Mouse (Mus musculus) liver, adult 2 months (tissue): ENCODE data around the gene Ccdc88c. TPM values are rescaled to one million over a fixed set of nuclear protein-coding genes. Genes with fewer than 3 reads are reported as not detected.

Experiments used
- DNase-seq: peaks from one replicate; pipeline ENCODE4 v3.0.0-alpha.2; 2011; ENCODE audit warnings: low read depth, low spot score; ENCODE audit errors: extremely low read depth
- H3K27ac ChIP-seq: fragments of 200-500 bp; replicated peaks from 2 replicates; pipeline ENCODE4 v1.5.1; 2012; ENCODE audit warnings: low read depth, mild to moderate bottlenecking, control low read depth, inconsistent platforms, low read length; ENCODE audit not compliant: insufficient read depth
- H3K27me3 ChIP-seq: fragments of 200-500 bp; 2 replicates; pipeline ENCODE4 v1.6.1; 2012; ENCODE audit warnings: mild to moderate bottlenecking, moderate library complexity, low read length, inconsistent platforms; ENCODE audit not compliant: control insufficient read depth, insufficient read depth
- H3K36me3 ChIP-seq: fragments of 200-500 bp; 2 replicates; pipeline ENCODE4 v1.6.1; 2012; ENCODE audit warnings: low read length, inconsistent platforms; ENCODE audit not compliant: control insufficient read depth, insufficient read depth
- H3K4me1 ChIP-seq: fragments of 200-500 bp; 2 replicates; pipeline ENCODE4 v1.6.1; 2011; ENCODE audit warnings: low read length; ENCODE audit not compliant: control insufficient read depth, insufficient read depth
- H3K4me3 ChIP-seq: fragments of 200-500 bp; 2 replicates; pipeline ENCODE4 v1.5.1; 2011; ENCODE audit warnings: low read depth, mild to moderate bottlenecking, control low read depth, low read length, moderate library complexity; ENCODE audit not compliant: insufficient read depth
- H3K79me2 ChIP-seq: fragments of 200-500 bp; 2 replicates; pipeline ENCODE4 v1.6.1; 2012; ENCODE audit warnings: inconsistent platforms, mild to moderate bottlenecking, low read length, moderate library complexity; ENCODE audit not compliant: control insufficient read depth, insufficient read depth
- H3K9ac ChIP-seq: fragments of 200-500 bp; 2 replicates; pipeline ENCODE4 v1.6.1; 2012; ENCODE audit warnings: low read depth, mild to moderate bottlenecking, control low read depth, inconsistent platforms, low read length
- CTCF ChIP-seq: fragments of 200-500 bp; IDR thresholded peaks from 2 replicates; pipeline ENCODE4 v1.5.1; 2011; ENCODE audit warnings: low read depth, low read length, control low read depth
- POLR2A ChIP-seq: fragments of 200-500 bp; IDR thresholded peaks from 2 replicates; pipeline ENCODE4 v1.6.1; 2011; ENCODE audit warnings: low read length, control low read depth; ENCODE audit not compliant: insufficient read depth; ENCODE audit errors: extremely low read depth
- WGBS: fragments of 180-500 bp; shearing (Covaris S2); methylation state at CpG from one replicate; pipeline ENCODE4 v1.1.7; 2018; 5-methylcytosine and 5-hydroxymethylcytosine counted together
- polyA plus RNA-seq: library from polyadenylated mRNA; depleted of rRNA; stranded (reverse); fragments of >200 nt; gene quantifications from 2 replicates; pipeline ENCODE4 v1.2.3, GENCODE M21; 2012
- total RNA-seq: library from RNA; depleted of rRNA; stranded (reverse); fragments of >200 nt; gene quantifications from 2 replicates; pipeline ENCODE4 v1.2.3, GENCODE M21; 2014

Ccdc88c gene
- total and polyA plus RNA-seq, 2 experiments: 1.1 to 1.3 TPM

DNA sequence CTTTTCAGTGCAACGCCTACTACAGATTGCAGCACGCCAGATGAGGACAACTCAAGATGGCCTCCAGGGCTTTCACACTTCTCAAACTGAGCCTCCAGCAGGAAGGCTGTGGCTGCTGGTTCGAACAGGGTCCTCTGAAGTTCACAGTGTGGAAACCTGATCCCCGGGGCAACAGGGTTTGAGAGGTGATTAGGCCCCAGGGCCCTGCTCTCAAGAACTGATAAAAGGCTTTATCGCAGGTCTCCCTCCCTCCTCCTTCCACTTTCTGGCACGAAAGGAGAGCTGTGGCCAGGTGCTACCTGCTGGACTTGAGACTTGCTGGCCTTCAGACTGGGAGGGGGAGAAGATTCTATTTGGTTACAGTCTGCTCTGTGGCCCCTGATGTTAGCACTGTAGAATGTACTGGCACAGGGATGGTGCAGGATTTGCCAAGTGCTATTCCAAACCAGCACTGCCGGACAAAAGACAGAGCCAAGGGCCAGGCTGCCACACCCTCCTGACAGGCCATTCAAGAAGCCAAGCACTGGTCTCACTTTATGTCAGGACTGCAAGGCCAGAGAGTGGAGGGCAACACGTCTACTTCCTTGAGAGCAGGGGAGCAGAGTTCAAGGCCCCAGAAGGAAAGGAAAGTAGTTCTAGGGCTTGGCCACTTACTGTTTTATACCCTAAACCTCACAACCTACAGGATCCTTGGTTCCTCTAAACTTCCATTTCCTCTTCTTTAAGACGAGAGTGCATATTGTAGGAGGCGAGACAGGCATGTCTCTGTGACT is 18.5 kb downstream of the Ccdc88c start:
- Histone ChIP-seq H3K36me3 (no peaks in the 10 kb centered on the region), H3K4me3 (no peak overlapping the region), H3K79me2 (no peaks in the 10 kb centered on the region), H3K4me1 (no peaks in the 10 kb centered on the region), H3K27me3 (no peaks in the 10 kb centered on the region), H3K27ac (no peak overlapping the region), H3K9ac (no peak overlapping the region)
- 77% methylated on average over 10 of the region's 10 CpGs for WGBS
- no peak for DNase-seq
- TF ChIP-seq POLR2A: no peak
- TF ChIP-seq CTCF: no peak

DNA sequence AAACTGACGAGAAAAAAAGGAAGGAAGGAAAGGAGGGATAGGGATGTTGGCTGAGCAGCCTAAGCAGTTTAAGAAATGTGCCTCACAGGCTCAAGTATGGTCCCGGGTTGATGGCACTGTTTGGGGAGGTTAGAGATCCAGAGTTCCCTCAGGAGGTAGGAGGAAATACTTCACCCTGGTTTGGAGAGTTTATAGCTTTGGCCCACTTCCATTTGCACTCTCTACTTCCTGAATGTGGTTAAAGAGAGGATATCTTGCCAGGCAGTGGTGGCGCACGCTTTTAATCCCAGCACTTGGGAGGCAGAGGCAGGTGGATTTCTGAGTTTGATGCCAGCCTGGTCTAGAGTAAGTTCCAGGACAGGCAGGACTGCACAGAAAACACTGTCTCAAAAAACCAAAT is 19.6 kb downstream of the Ccdc88c start:
- TF ChIP-seq POLR2A (no peak), CTCF (no peak)
- H3K36me3 ChIP-seq: no peaks in the 10 kb centered on the region
- DNase-seq: no peak
- no peak overlapping the region for H3K27ac ChIP-seq
- 77% methylated on average over 4 of the region's 4 CpGs for WGBS
- H3K27me3 ChIP-seq: no peaks in the 10 kb centered on the region
- no peaks in the 10 kb centered on the region for H3K4me1 ChIP-seq
- H3K9ac ChIP-seq: no peak overlapping the region
- no peak overlapping the region for H3K4me3 ChIP-seq
- H3K79me2 ChIP-seq: no peaks in the 10 kb centered on the region

DNA sequence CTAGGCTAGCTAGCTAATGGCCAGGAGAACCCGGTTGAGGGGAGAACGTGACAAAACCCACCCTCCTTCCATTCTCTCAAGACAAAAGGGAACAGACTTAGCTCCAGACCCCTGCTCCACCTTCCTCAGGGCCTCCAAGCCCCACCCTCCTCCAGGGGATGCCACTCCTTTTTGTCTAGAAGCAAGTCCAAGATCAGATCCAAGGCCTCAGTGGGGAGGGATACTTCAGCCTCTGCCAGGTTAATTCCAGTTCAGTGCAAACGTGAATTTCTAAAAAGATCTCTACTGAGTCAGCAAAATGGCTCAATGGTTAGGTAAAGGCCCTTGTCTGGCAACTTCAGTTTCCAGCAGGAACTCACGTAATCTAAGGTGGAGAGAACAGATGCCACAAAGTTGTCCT is 20.2 kb downstream of the Ccdc88c start:
- H3K27me3 ChIP-seq: no peaks in the 10 kb centered on the region
- no peaks in the 10 kb centered on the region for H3K79me2 ChIP-seq
- H3K4me1 ChIP-seq: no peaks in the 10 kb centered on the region
- no peaks in the 10 kb centered on the region for H3K36me3 ChIP-seq
- TF ChIP-seq CTCF (no peak), POLR2A (no peak)
- WGBS: 89% methylated on average over 4 of the region's 4 CpGs
- H3K9ac ChIP-seq: no peak overlapping the region
- no peak for DNase-seq
- no peak overlapping the region for H3K4me3 ChIP-seq
- H3K27ac ChIP-seq: no peak overlapping the region

DNA sequence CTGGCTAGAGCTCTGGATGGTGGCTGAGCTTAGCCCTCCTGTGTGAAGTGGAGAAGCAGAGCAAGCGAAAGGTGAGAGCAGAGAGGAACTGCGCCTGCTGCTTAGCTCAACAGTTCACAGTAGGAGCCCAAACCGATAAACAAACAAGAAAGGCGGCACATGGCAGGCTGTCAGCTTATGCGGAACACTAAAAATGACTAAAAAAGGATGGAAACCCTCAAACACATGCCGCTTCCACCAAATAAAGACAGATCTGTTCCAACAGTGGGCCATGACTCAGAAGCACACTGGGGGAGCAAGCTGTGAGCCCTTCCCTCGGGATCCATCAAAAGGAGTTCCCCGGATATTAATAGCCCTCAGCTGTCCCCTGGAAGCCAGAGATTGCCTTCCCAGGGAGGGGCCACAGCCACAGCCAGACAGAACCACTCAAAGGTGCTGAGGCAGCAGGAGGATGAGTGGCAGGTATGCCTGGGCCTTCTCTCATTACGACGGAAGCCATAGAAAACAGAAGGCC is 20.8 kb downstream of the Ccdc88c start:
- WGBS: 84% methylated on average over 10 of the region's 10 CpGs
- DNase-seq: no peak
- TF ChIP-seq CTCF: no peak
- no peak for TF ChIP-seq POLR2A
- H3K4me3 ChIP-seq: no peak overlapping the region
- no peaks in the 10 kb centered on the region for H3K27me3 ChIP-seq
- no peak overlapping the region for H3K9ac ChIP-seq
- no peak overlapping the region for H3K27ac ChIP-seq
- no peaks in the 10 kb centered on the region for H3K79me2 ChIP-seq
- no peaks in the 10 kb centered on the region for H3K4me1 ChIP-seq
- H3K36me3 ChIP-seq: no peaks in the 10 kb centered on the region

DNA sequence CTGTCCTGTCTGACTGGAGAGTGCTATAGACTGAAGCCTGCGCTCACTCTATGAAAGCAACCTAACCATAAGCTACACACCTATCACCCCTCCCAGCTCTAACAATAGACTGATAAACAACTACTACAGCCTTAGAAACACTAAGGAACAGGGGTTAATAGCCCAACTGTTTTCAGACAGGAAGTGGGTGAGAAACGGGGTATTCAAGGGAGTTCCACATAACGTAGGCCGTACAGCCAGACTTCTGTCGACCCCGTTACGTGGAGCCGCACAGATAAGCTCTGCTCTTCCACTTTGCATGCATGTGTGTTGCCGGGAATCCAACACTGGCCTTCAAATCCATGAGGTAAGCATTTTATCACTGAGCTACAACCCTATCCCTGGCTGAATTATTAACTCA is 21.4 kb downstream of the Ccdc88c start:
- H3K36me3 ChIP-seq: no peaks in the 10 kb centered on the region
- no peaks in the 10 kb centered on the region for H3K4me1 ChIP-seq
- no peak overlapping the region for H3K9ac ChIP-seq
- no peaks in the 10 kb centered on the region for H3K27me3 ChIP-seq
- no peak overlapping the region for H3K27ac ChIP-seq
- 76% methylated on average over 9 of the region's 9 CpGs for WGBS
- TF ChIP-seq POLR2A: no peak
- no peak for TF ChIP-seq CTCF
- DNase-seq: no peak
- no peaks in the 10 kb centered on the region for H3K79me2 ChIP-seq
- H3K4me3 ChIP-seq: no peak overlapping the region
